Mouse (Mus musculus) layer of hippocampus, adult 11-12 months (tissue): Measurements from ENCODE around the gene Nos3.

Experiments
- DNase-seq: peaks from one replicate; pipeline ENCODE4 v3.0.0; 2022; ENCODE audit warnings: low spot score

The Nos3 gene

GRCm38 (mm10) chr5:24344477-24345051 is 20.0 kb upstream of the Nos3 start:
- no peak for DNase-seq

DNA sequence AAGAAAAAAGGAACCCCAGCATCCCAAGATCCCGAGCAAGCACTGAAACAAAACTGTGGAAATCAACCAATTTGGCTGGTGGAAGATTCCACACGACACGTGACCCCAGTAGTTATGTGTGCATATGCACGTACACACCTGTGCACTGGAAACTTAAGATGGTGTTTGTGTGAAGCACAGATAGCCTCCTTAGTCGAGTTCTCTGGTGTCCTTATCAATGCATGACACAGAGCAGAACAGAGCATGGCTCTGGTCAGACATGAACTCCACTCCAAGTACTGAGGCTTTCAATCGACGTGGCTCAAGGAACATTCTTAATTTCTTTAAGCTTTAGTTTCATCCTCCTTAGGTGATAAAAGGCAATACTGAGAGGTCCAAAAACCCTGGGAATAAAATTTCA is 18.3 kb upstream of the Nos3 start:
- DNase-seq, result no peak

GRCm38 (mm10) chr5:24347186-24347875 is 17.3 kb upstream of the Nos3 start:
- no peak for DNase-seq

- peak; percentile 51 for DNase-seq
Observed at GRCm38 (mm10) chr5:24348128-24348527, 16.5 kb upstream of the Nos3 start.

DNA sequence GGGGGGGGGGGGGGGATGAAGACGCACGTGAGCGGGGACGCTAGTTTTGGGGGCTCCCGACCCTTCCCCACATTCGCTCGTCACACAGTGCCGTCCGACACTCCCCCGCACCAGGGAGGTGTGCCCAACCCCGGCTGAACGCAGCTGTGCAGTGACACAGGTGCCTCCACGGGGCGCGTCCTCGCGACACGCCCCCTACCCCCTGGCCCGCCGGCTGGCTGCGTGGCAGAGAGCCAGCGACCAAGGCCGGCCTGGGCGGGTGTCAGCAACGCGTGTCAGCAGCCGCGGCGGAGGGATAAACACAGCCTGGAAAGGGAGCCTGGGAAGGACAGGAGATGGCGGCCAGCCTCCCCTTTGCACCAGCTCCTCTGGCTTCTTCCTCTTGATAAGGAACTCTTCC is 16.1 kb upstream of the Nos3 start:
- no peak for DNase-seq

DNA sequence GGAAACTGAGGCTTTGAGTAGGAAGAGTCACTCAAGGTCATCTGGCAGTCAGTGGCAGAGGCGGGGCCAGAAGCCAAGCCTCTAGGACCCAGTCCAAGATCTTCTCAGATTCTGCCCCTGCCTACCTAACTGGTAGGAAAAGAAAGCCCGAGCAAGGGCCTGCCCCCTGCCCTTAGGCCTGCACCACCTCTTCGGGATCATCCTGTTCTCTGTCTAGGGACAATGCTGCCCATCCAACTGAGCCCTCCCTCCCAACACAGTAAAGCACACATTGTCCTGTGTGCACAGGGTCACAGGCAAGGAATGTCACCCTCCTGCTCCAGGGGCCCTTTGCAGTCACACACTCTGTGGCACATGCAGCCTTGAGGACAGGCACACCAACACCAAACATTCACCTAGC is 14.5 kb upstream of the Nos3 start:
- no peak for DNase-seq

DNA sequence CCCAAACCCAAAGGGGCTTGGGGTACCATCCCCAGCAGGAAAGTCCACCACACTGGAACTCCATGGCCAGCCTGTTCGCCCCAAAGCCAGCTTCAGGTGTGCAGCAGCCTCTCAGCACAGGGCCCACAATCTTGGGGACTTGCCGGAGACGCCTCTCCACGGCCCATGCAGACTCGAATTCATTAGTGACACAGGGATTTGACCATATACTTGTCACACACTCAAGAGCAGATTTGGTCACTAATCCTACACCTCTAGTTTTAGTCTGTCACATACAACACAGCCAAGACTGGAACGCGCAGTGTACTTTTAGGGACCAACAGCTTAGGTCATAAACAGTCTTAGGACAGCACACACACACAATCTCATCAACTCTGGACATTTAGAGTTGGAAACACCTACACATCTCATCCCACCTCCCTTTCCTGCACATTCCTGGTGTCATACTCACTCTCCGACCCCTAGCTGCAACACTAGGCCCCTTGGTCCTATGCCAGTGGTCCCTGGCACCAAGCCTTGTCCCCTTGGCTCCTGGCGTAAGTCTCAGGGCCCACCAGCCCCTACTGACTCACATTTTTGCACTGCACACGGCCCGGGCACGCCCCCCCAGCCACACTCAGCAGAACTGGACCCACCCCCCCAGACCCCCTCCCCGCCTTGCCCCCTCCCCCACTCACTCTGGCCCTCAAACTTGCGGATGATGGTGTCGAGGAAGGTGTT is 13.9 kb upstream of the Nos3 start:
- no peak for DNase-seq

DNA sequence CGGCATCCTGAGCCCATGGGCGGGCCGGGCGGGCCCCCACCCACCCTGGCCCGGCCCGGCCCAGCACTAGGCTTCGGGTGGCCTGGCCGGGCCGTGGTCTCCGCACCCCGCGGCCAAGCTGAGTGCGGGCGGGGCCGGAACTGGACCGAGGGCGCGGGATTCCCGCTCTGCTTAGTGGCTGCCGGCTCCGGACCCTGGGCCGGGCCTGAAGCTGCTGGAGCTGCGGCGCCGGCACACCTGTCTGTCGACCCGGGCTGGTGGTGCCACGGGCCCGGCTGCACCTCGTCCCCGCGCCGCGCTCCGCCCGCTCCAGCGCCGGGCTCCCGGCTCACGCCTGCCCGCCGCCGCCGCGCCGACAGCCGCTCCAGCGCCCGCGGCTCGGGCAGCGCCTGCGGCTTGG is 13.3 kb upstream of the Nos3 start, which contains the start of gene Kcnh2:
Gene Kcnh2 (minus strand): TSS at position 327 of the 400 bp plus-strand sequence.
- DNase-seq, result no peak

DNA sequence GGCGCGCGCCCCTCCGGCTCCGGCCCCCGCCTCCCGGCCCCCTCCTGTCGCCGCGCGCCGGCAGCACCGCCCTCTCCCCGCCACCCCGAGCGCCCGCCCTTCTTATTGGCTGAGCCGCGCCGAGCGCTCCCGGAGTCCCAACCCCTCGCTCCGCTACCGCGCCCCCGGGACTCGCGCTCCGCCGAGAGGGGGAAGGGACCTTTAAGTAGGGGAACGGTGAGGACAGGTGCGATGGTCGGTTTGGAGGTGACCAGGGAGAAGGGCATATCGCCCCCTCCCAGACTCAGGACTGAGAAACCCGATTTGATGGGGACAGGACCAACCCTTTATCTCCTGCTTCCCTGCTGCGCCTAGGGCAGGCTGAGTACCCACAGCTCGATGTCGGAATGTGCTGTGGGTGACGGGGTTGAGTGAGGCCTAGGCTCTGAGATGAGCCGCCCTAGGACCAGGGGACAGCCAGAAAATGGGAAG is 12.9 kb upstream of the Nos3 start:
- DNase-seq, result peak; percentile 77

- no peak for DNase-seq
Observed at GRCm38 (mm10) chr5:24352251-24352859, 12.3 kb upstream of the Nos3 start.

DNA sequence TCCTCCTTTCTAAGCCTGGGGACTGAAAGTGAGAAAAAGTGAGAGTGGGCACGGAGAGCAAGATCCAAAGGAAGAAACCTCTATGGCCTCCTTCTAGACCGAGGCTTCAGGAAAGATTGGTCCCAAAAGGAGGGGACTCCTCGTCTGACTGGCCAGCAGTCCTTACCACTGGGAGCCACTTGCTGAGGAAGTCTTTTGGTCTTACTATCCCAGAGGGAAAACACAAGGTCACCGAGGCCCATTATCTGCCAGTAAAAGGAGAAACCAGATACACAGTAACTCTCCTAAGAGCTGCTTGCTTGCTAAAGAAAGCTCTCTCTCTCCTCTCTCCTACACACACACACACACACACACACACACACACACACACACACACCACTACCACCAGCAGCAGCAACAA is 11.3 kb upstream of the Nos3 start:
- DNase-seq, result no peak

DNA sequence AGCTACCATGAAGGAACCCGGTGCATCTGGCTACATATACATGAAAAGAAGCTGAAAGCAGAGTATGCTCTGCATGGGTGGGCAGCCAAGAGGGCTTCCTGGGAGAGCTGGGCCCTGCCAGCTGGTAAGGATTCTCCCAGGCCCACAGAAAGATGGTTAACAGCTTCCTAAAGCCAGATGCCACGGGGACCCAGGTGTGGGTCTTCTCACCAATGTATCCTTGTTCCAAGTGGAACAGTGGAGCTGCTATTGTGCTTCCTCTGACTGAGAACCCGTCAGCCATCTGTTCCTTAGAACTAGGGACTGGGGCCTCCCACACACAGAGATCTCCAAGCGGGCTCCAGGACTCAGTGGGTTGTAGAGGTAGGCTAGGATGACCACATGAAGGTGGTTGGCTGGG is 7.8 kb upstream of the Nos3 start:
- no peak for DNase-seq

- DNase-seq, result no peak
Observed at GRCm38 (mm10) chr5:24357461-24357860, 7.1 kb upstream of the Nos3 start.

DNA sequence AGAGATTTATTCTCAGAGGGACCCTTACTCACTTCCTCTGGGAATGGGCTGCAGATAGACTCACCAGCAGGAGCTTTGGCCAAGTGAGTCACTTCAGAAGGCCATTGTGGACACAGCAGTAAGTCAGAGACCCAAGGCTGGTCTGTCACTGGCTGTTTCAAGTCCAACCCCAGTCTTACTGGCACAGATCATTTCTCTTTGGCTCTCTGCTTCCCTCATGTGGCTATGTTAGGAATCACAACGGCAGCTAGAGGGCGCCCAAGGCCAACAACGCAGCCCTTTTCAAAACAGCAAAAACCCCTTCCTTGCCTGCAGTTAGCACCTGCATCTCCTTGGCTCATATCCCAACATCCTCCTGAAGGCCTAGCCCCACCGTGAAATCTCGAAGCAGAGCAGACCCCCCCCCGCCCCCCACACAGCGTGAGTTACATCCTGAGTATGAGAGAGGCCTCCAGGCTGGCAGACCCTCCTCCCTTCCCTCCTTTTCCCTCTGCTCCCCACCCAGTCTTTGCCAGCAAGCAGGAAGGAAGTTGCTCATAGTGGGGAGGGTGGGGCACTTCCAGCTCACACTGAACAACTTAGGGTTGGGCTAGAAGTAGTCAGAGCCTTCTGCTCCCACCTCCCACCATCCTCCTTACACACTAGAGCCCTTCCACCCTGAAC is 3.7 kb upstream of the Nos3 start:
- DNase-seq, result peak; percentile 83

DNA sequence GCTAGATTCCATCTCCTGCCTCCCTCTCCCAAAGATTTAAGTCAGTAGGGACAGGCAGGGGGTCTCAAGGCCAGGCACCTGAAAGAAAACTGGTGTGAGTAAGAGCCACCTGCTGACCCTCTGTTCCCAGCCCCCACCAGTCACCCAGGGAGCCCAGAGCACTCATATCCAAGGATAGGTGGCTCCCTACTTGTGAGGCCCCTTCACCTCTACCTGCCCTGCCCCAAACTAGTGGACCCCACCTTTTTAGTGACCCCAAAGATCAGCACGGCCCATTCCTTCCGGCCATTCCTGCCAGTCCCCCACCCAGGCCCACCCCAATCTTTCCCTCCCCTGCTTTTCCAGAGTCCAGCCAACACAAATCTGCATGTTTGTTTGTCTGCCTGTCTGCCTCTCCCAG is 1.1 kb upstream of the Nos3 start:
- DNase-seq, result no peak

- DNase-seq, result no peak
Observed at GRCm38 (mm10) chr5:24364061-24364460, 549 bp upstream of the Nos3 start.

GRCm38 (mm10) chr5:24364963-24365362 is 353 bp downstream of the Nos3 start:
- DNase-seq, result no peak

DNA sequence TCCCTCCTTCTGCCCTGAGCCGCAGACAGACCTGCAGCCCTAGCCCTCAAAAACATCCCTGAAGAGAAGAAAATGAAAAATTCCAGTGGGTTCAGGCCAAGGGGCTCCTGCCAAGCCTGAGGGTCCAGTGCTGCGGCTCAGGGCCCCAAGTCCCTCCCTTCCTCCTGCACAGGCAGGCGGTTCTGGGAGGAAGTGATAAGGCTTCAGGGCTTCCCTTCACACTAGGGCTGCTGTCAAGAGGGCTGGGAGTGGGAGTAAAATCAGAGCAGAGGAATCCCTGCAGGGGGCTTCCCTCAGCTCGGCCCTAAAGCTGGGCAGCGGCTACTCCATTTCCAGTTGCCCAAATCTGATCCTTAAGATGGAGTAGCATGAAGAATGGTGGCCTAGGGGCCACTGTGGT is 918 bp downstream of the Nos3 start:
- no peak for DNase-seq

DNA sequence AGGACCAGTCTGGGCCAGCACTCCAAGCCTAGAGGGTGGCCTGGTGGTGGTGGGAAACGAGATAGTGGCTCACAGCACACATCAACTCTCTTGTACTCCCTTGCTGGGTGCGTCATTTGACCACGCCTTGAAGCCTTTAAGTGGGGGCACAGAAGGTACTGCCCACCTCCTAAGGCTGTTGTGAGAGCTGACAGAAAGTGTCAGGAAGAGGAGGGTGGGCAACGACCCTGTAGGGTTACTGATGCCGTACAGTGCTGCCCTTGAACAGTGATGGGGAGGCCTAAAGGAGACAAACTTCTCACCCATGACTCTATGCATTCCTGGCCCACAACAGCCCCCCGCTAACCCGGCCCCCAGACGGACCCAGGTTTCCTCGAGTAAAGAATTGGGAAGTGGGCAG is 1.8 kb downstream of the Nos3 start:
- DNase-seq, result no peak

- no peak for DNase-seq
Observed at GRCm38 (mm10) chr5:24369767-24370166, 5.2 kb downstream of the Nos3 start.

DNA sequence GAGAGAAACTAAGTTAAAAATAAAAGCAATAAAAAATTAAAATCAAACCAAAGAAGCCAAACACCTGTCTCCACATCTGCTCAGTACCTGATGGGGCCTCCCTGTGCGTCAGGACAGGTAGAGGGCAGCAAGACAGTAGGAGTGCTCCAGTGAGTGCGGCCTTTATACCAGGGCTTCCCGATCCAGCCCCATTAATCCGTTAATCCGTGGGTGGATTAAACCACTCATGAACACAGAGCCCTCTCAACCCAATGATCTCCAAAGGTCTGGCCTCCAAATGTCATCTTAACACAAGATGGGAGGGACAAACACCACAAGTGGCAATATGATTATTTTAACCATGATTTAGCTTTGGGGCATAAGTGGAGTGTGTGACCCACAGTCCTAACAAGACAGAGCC is 9.2 kb downstream of the Nos3 start:
- DNase-seq, result no peak

GRCm38 (mm10) chr5:24374216-24374615 is 9.6 kb downstream of the Nos3 start:
- DNase-seq, result no peak
